Mouse (Mus musculus) C2C12 (cell line): ENCODE measurements around the gene Sdhaf2.

Experiments used
- CEBPB ChIP-seq: IDR thresholded peaks from one replicate; pipeline ENCODE4 v1.6.1; 2011; ENCODE audit warnings: low read depth, mild to moderate bottlenecking, control low read depth, moderate library complexity
- CTCF ChIP-seq: IDR thresholded peaks from one replicate; pipeline ENCODE4 v1.5.1; 2011; ENCODE audit not compliant: control insufficient read depth, insufficient read depth, insufficient read length
- MAX ChIP-seq: IDR thresholded peaks from one replicate; pipeline ENCODE4 v1.6.1; 2011; ENCODE audit warnings: mild to moderate bottlenecking, control low read depth
- MYOD1 ChIP-seq: IDR thresholded peaks from one replicate; pipeline ENCODE4 v1.6.1; 2011; ENCODE audit warnings: low read depth; ENCODE audit not compliant: control insufficient read depth, insufficient read length
- MYOG ChIP-seq: IDR thresholded peaks from one replicate; pipeline ENCODE4 v1.6.1; 2011; ENCODE audit not compliant: control insufficient read depth, insufficient read length; ENCODE audit errors: extremely low read depth
- USF1 ChIP-seq: IDR thresholded peaks from one replicate; pipeline ENCODE4 v1.6.1; 2011; ENCODE audit warnings: low read depth, mild to moderate bottlenecking, control low read depth, moderate library complexity

DNA sequence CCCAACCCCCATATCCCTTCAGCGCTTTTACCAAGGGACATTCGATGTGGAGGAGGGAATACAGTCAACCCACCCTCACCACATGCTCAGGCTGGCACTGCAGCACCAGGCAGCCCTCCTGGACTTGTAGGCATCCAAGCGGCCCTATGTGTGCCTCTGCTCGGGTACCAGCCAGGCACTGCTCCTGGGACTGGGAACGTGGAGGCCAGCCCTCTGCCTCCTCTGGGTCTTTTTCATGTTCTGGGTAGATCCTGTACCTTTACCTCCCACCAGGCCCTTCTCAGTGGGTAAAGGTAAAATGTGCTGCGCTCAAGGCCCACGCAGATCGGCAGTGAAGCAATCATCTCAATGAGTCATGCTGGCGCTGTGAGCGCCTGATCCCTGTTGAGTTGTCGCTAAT, 66.0 kb downstream of the Sdhaf2 start:
- no peak for TF ChIP-seq CTCF
- TF ChIP-seq MYOG, result no peak
- no peak for TF ChIP-seq USF1
- TF ChIP-seq MYOD1, result no peak
- no peak for TF ChIP-seq CEBPB
- no peak for TF ChIP-seq MAX
